Mouse (Mus musculus): ENCODE data around the gene Foxe1. TPM values are rescaled to one million over a fixed set of nuclear protein-coding genes. Genes with fewer than 3 reads are reported as not detected.

The Foxe1 gene
- polyA plus RNA-seq, 1 experiment from 2014 or later, result not detected

DNA sequence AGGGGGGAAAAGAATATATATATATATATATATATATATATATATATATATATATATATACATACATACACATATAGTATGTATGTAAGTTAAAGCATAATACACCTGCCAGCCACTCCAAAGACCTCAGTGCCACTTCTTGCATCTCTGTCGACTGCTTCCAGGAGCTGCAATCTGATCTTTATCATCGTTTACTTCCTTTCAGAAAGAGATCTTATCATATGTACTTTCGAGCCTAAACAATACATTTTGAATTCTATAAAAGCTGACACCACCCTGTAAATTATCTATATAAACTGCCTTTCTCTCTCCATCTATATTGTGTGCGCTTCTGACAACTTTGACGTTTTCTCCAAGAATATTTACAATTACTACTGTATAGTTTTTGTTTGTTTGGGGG, 45.1 kb downstream of the Foxe1 start:
- peak overlapping the region; percentile 52 for H3K4me3 ChIP-seq (ENCODE audit: low read length)
- WGBS, result 45% methylated on average over 5 of the region's 5 CpGs
- H3K9ac ChIP-seq (ENCODE audit: low read depth, low read length), result peak overlapping the region; percentile 89
- no peaks in the 10 kb centered on the region; the same call in 1 of the 2 replicates for H3K27me3 ChIP-seq (replicated peaks; ENCODE audit: control insufficient read depth, insufficient read depth, low read length)
- ATAC-seq, result no peak
- H3K9me3 ChIP-seq (ENCODE audit: control insufficient read depth, low read length), result no peaks in the 10 kb centered on the region
- peak overlapping the region; percentile 89 for H3K27ac ChIP-seq (ENCODE audit: low read depth, low read length)
- peak overlapping the region; percentile 74 for H3K4me2 ChIP-seq (ENCODE audit: low read length)
- H3K36me3 ChIP-seq (ENCODE audit: control insufficient read depth, insufficient read depth, low read length), result peaks cover 13% of the 10 kb centered on the region
- H3K4me1 ChIP-seq (ENCODE audit: control insufficient read depth, insufficient read depth, low read depth, low read length), result peaks cover 3% of the 10 kb centered on the region

DNA sequence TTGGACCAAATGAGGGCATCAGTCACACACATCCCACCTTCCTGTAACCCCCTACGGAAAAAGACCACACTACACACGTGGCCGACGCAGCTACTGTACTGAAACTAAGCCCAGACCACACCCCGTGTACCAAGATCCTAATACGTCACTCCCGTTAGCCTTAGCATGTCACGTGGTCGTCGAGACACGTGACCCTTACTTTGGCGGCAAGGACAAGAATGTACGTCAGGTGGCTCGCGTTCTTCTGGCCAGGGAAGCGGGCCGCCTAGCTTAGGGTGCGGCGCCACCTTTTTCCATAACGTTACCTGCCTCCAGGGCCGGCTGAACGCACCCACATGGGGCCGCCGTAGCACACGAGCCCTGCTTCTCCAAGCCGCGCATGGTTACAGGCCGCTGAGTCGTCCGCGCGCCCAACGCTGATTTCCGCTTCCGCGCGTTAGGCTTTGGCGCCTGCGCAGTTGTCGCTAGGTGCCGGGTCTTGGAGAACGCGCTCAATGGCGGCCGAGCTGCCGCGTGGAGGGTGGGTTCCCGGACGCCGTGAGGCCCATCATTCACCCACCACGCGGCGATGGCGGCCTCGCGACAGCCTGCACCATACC, 45.7 kb downstream of the Foxe1 start, which contains the start of gene Trmo:
Trmo (minus strand) TSS at position 425 of the 599 bp plus-strand sequence.
- ATAC-seq, result peak; percentile 97
- peaks cover 10% of the 10 kb centered on the region for H3K36me3 ChIP-seq (ENCODE audit: control insufficient read depth, insufficient read depth, low read length)
- H3K9me3 ChIP-seq (ENCODE audit: control insufficient read depth, low read length), result no peaks in the 10 kb centered on the region
- peak within 1 kb of the TSS; percentile 89 for H3K9ac ChIP-seq (ENCODE audit: low read depth, low read length)
- H3K4me2 ChIP-seq (ENCODE audit: low read length), result peak within 1 kb of the TSS; percentile 74
- peaks cover 3% of the 10 kb centered on the region for H3K4me1 ChIP-seq (ENCODE audit: control insufficient read depth, insufficient read depth, low read depth, low read length)
- H3K27me3 ChIP-seq (replicated peaks; ENCODE audit: control insufficient read depth, insufficient read depth, low read length), result no peaks in the 10 kb centered on the region; the same call in 1 of the 2 replicates
- H3K27ac ChIP-seq (ENCODE audit: low read depth, low read length), result peak within 1 kb of the TSS; percentile 89
- peak within 1 kb of the TSS; percentile 52 for H3K4me3 ChIP-seq (ENCODE audit: low read length)
- under 1% methylated on average over 55 of the region's 56 CpGs for WGBS

DNA sequence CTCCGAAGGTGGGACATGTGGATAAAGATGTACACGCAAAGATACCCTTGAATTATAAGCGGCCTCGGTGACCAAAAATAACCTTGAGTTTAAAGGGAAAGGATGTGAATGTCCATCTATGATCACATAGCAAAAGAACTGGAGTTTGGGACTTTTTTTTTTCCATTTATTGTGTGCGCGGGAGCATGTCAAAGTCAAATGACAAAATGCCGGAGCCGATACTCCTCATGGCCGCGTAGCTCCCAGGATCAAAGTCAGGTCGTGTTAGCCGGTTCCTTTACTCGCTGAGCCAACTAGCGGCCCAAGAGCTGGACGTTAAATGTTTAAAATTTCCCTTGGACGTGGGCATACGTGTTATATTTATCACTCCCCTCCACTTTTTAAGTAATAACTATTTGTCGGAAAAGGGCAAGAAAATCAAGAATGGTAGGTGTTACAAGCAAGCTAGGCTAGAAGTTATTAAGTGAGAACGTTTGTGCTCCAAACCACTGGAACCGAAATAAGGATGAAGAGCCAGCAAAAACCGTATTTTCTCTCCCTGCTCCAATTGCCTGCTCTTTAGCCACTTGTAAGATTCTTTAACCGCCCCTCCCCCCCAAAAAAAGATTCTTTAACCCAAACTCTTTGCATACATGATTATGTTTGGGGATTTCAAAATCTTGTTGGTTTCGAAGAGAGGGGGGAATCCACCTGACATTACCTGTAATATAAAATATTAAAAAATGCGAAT, 46.4 kb downstream of the Foxe1 start:
- ATAC-seq, result no peak
- H3K9ac ChIP-seq (ENCODE audit: low read depth, low read length), result peak overlapping the region; percentile 89
- peaks cover 3% of the 10 kb centered on the region for H3K4me1 ChIP-seq (ENCODE audit: control insufficient read depth, insufficient read depth, low read depth, low read length)
- H3K9me3 ChIP-seq (ENCODE audit: control insufficient read depth, low read length), result no peaks in the 10 kb centered on the region
- H3K27ac ChIP-seq (ENCODE audit: low read depth, low read length), result peak overlapping the region; percentile 89
- H3K4me2 ChIP-seq (ENCODE audit: low read length), result peak overlapping the region; percentile 74
- H3K36me3 ChIP-seq (ENCODE audit: control insufficient read depth, insufficient read depth, low read length), result peaks cover 10% of the 10 kb centered on the region
- peak overlapping the region; percentile 52 for H3K4me3 ChIP-seq (ENCODE audit: low read length)
- H3K27me3 ChIP-seq (replicated peaks; ENCODE audit: control insufficient read depth, insufficient read depth, low read length), result no peaks in the 10 kb centered on the region; the same call in 1 of the 2 replicates
- whole genome bisulfite sequencing, result 2% methylated on average over 24 of the region's 24 CpGs

GRCm38 (mm10) chr4:46390390-46390970, 47.1 kb downstream of the Foxe1 start:
- peaks cover 3% of the 10 kb centered on the region for H3K4me1 ChIP-seq (ENCODE audit: control insufficient read depth, insufficient read depth, low read depth, low read length)
- H3K9ac ChIP-seq (ENCODE audit: low read depth, low read length), result no peak overlapping the region
- peak overlapping the region; percentile 74 for H3K4me2 ChIP-seq (ENCODE audit: low read length)
- no peaks in the 10 kb centered on the region; the same call in 1 of the 2 replicates for H3K27me3 ChIP-seq (replicated peaks; ENCODE audit: control insufficient read depth, insufficient read depth, low read length)
- 24% methylated on average over 9 of the region's 9 CpGs for WGBS
- H3K9me3 ChIP-seq (ENCODE audit: control insufficient read depth, low read length), result no peaks in the 10 kb centered on the region
- no peak overlapping the region; the same call in 1 of the 2 replicates for H3K4me3 ChIP-seq (ENCODE audit: low read length)
- no peak for ATAC-seq
- H3K36me3 ChIP-seq (ENCODE audit: control insufficient read depth, insufficient read depth, low read length), result peaks cover 6% of the 10 kb centered on the region; the same call in 1 of the 2 replicates
- no peak overlapping the region; the same call in 1 of the 2 replicates for H3K27ac ChIP-seq (ENCODE audit: low read depth, low read length)

DNA sequence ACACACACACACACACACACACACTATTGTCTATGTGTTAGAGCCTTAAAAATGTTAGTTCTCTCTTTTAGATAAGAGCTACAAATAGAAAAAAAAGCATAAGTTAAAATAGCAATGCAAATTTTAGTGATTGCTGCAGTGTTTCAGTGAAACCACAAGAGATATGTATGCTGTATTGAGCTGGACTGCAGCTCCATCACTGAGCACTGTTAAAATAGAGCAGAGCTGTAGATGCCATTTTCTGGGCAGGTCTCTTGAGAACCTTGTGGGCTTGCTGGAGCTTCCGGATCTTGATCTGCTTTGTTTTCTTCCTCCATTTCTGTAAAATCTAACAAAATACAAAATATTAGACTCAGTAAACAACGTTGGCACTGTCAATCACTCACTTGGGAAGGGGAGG, 51.0 kb downstream of the Foxe1 start:
- no peaks in the 10 kb centered on the region for H3K36me3 ChIP-seq (ENCODE audit: control insufficient read depth, insufficient read depth, low read length)
- 86% methylated on average over 2 of the region's 2 CpGs for WGBS
- H3K9me3 ChIP-seq (ENCODE audit: control insufficient read depth, low read length), result no peaks in the 10 kb centered on the region
- H3K9ac ChIP-seq (ENCODE audit: low read depth, low read length), result no peak overlapping the region
- peaks cover 3% of the 10 kb centered on the region for H3K4me1 ChIP-seq (ENCODE audit: control insufficient read depth, insufficient read depth, low read depth, low read length)
- no peak overlapping the region for H3K27ac ChIP-seq (ENCODE audit: low read depth, low read length)
- H3K27me3 ChIP-seq (replicated peaks; ENCODE audit: control insufficient read depth, insufficient read depth, low read length), result no peaks in the 10 kb centered on the region; the same call in 1 of the 2 replicates
- H3K4me3 ChIP-seq (ENCODE audit: low read length), result no peak overlapping the region
- no peak overlapping the region for H3K4me2 ChIP-seq (ENCODE audit: low read length)
- ATAC-seq, result no peak

DNA sequence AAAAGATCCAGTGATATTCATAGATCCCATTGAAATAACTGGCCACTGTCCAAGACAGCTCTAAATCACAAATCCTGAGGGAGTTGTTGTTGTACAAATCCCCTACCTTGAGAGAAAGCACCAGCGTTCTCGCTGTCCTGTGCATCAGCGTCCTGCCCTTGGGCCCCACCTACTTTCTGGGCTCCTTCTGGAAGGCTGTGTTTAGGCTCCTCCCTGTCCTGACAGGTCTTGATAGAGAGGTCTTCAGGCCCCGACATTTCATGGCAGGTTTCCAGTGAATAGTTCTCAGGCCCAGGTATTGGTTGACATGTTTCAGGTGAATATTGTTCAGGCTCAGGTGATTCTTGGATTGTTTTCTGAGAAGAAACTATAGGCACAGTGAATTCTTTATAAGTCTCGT, 52.3 kb downstream of the Foxe1 start:
- no peaks in the 10 kb centered on the region for H3K36me3 ChIP-seq (ENCODE audit: control insufficient read depth, insufficient read depth, low read length)
- no peaks in the 10 kb centered on the region for H3K4me1 ChIP-seq (ENCODE audit: control insufficient read depth, insufficient read depth, low read depth, low read length)
- no peaks in the 10 kb centered on the region; the same call in 1 of the 2 replicates for H3K27me3 ChIP-seq (replicated peaks; ENCODE audit: control insufficient read depth, insufficient read depth, low read length)
- no peak overlapping the region for H3K9ac ChIP-seq (ENCODE audit: low read depth, low read length)
- H3K27ac ChIP-seq (ENCODE audit: low read depth, low read length), result no peak overlapping the region
- H3K4me2 ChIP-seq (ENCODE audit: low read length), result no peak overlapping the region
- 36% methylated on average over 5 of the region's 5 CpGs for WGBS
- no peak for ATAC-seq
- H3K9me3 ChIP-seq (ENCODE audit: control insufficient read depth, low read length), result no peaks in the 10 kb centered on the region
- no peak overlapping the region for H3K4me3 ChIP-seq (ENCODE audit: low read length)

Other genes starting within 250 kb of the Foxe1 start
- 61.4 and 71.7 TPM in 2 replicates for gene Ncbp1, start 205.0 kb upstream of the Foxe1 start, polyA plus RNA-seq (2015; fragmentation: Nextera tagmentation; extraction: Ambion mirVana)
- 19.2 and 26.2 TPM in 2 replicates for gene Tstd2, start 204.9 kb upstream of the Foxe1 start, polyA plus RNA-seq (2015; fragmentation: Nextera tagmentation; extraction: Ambion mirVana)
- 23.5 and 25.8 TPM in 2 replicates for gene Xpa, start 147.3 kb upstream of the Foxe1 start, polyA plus RNA-seq (2015; fragmentation: Nextera tagmentation; extraction: Ambion mirVana)
- gene Trmo, start 45.8 kb downstream of the Foxe1 start, polyA plus RNA-seq (2015; fragmentation: Nextera tagmentation; extraction: Ambion mirVana), result 8.8 TPM in 2 replicates
- gene Hemgn, start 69.9 kb downstream of the Foxe1 start, polyA plus RNA-seq (2015; fragmentation: Nextera tagmentation; extraction: Ambion mirVana), result 0.13 and 0.26 TPM in 2 replicates
- gene Anp32b, start 107.3 kb downstream of the Foxe1 start, polyA plus RNA-seq (2015; fragmentation: Nextera tagmentation; extraction: Ambion mirVana), result 72.5 and 82.4 TPM in 2 replicates
- 73.7 and 77.1 TPM in 2 replicates for gene Nans, start 145.6 kb downstream of the Foxe1 start, polyA plus RNA-seq (2015; fragmentation: Nextera tagmentation; extraction: Ambion mirVana)
- gene Trim14, start 192.5 kb downstream of the Foxe1 start, polyA plus RNA-seq (2015; fragmentation: Nextera tagmentation; extraction: Ambion mirVana), result 0.85 and 1.2 TPM in 2 replicates